Mouse (Mus musculus): ENCODE data around the gene Olfr441. TPM values are rescaled to one million over a fixed set of nuclear protein-coding genes. Genes with fewer than 3 reads are reported as not detected.
"Not testable (repeated sequence)": the region's sequence is repeated elsewhere in the genome, so short reads cannot be mapped to it uniquely, and the experiment has no call there.

Gene Olfr441
- not detected in 2 replicates for polyA plus RNA-seq (2012; rRNA removed)
- polyA plus RNA-seq (2014; fragmentation: Nextera tagmentation; extraction: Ambion mirVana), result not detected in 2 replicates

GRCm38 (mm10) chr6:43106069-43106468, at the start of gene Olfr441:
Olfr441 (plus strand) TSS chr6:43106369.
- H3K9me3 ChIP-seq (ENCODE audit: control insufficient read depth, low read length); ATAC-seq (ENCODE audit: insufficient read depth); H3K36me3 ChIP-seq (replicated peaks; ENCODE audit: control insufficient read depth, insufficient read depth, low read depth); DNase-seq (ENCODE audit: low read depth in 3 of 3, low spot score in 3 of 3); H3K4me1 ChIP-seq (replicated peaks; ENCODE audit: control insufficient read depth in 2 of 2, insufficient read depth in 2 of 2, low read length in 1 of 2); H3K4me3 ChIP-seq (ENCODE audit: insufficient read depth in 1 of 2, low read depth in 2 of 2, low read length in 2 of 2); H3K27ac ChIP-seq; H3K27me3 ChIP-seq (ENCODE audit: control insufficient read depth, insufficient read depth, low read length); H3K4me2 ChIP-seq (ENCODE audit: low read depth); H3K9ac ChIP-seq (replicated peaks): not testable (repeated sequence)
- 59% methylated on average over 1 of the region's 1 CpGs for WGBS (ENCODE audit: insufficient replicate concordance)

- DNase-seq (ENCODE audit: low read depth in 3 of 3, low spot score in 3 of 3) (no peak), ATAC-seq (ENCODE audit: insufficient read depth) (no peak)
- H3K4me3 ChIP-seq (ENCODE audit: insufficient read depth in 1 of 2, low read depth in 2 of 2, low read length in 2 of 2), result no peak overlapping the region
- H3K27ac ChIP-seq, result no peak overlapping the region
- no peaks in the 10 kb centered on the region for H3K9me3 ChIP-seq (ENCODE audit: control insufficient read depth, low read length)
- H3K36me3 ChIP-seq (replicated peaks; ENCODE audit: control insufficient read depth, insufficient read depth, low read depth), result no peaks in the 10 kb centered on the region
- H3K9ac ChIP-seq (replicated peaks), result no peak overlapping the region
- no peaks in the 10 kb centered on the region for H3K4me1 ChIP-seq (replicated peaks; ENCODE audit: control insufficient read depth in 2 of 2, insufficient read depth in 2 of 2, low read length in 1 of 2)
- H3K4me2 ChIP-seq (ENCODE audit: low read depth), result no peak overlapping the region
- WGBS (ENCODE audit: insufficient replicate concordance), result 10% methylated on average over 2 of the region's 2 CpGs
- H3K27me3 ChIP-seq (ENCODE audit: control insufficient read depth, insufficient read depth, low read length), result no peaks in the 10 kb centered on the region
- TF ChIP-seq CTCF (IDR thresholded peaks at IDR 0.05; ENCODE audit: low read depth), result no peak
- no peak for TF ChIP-seq EP300 (IDR thresholded peaks at IDR 0.05; ENCODE audit: low read depth)
Measured at GRCm38 (mm10) chr6:43078750-43079149, 27.4 kb upstream of the Olfr441 start.

DNA sequence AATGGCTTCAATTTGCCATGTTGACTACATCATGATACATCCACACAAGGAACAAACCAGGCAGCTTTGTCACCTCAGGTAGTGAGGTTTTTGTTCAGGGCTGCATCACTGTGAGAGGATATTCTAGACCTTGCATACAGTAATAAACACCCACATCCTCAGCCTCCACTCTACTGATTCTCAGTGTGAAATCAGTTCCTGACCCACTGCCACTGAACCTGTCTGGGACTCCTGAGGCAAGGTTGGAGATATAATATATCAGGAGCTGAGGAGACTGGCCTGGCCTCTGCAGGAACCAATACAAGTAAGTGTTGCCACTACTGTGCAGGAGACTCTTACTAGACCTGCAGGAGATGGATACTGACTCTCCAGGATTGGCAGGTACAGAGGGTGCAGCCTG, 24.8 kb upstream of the Olfr441 start:
- H3K36me3 ChIP-seq (replicated peaks; ENCODE audit: control insufficient read depth, insufficient read depth, low read depth); H3K4me2 ChIP-seq (ENCODE audit: low read depth); ATAC-seq (ENCODE audit: insufficient read depth); H3K27me3 ChIP-seq (ENCODE audit: control insufficient read depth, insufficient read depth, low read length); H3K4me3 ChIP-seq (ENCODE audit: insufficient read depth in 1 of 2, low read depth in 2 of 2, low read length in 2 of 2); H3K9me3 ChIP-seq (ENCODE audit: control insufficient read depth, low read length); H3K9ac ChIP-seq (replicated peaks); H3K4me1 ChIP-seq (replicated peaks; ENCODE audit: control insufficient read depth in 2 of 2, insufficient read depth in 2 of 2, low read length in 1 of 2); H3K27ac ChIP-seq; DNase-seq (ENCODE audit: low read depth in 3 of 3, low spot score in 3 of 3): not testable (repeated sequence)

DNA sequence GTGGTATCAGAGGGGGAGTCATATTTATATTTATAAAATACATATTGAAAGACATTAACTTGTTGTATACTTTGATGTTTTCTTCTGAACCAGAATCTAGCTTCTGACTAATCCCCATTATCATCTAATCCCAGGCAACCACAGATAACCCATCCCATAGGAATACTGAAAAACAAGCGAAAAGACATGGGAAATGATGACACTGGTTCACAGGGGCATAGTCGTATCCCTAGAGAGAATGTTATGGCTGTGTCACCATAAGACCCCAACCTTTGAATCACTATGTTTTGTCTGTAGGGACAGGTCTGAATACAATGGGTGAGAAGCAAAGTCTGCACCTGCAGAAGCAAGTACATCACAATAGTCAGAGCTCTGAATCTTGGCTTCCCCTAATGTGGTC, 40.1 kb downstream of the Olfr441 start, which contains the start of gene Olfr237-ps1:
Gene Olfr237-ps1 (plus strand): TSS at position 301 of the 400 bp plus-strand sequence.
- H3K9me3 ChIP-seq (ENCODE audit: control insufficient read depth, low read length); H3K27ac ChIP-seq; DNase-seq (ENCODE audit: low read depth in 3 of 3, low spot score in 3 of 3); H3K4me1 ChIP-seq (replicated peaks; ENCODE audit: control insufficient read depth in 2 of 2, insufficient read depth in 2 of 2, low read length in 1 of 2); ATAC-seq (ENCODE audit: insufficient read depth); H3K9ac ChIP-seq (replicated peaks); H3K4me2 ChIP-seq (ENCODE audit: low read depth); H3K36me3 ChIP-seq (replicated peaks; ENCODE audit: control insufficient read depth, insufficient read depth, low read depth); H3K27me3 ChIP-seq (ENCODE audit: control insufficient read depth, insufficient read depth, low read length); H3K4me3 ChIP-seq (ENCODE audit: insufficient read depth in 1 of 2, low read depth in 2 of 2, low read length in 2 of 2): not testable (repeated sequence)
- WGBS (ENCODE audit: insufficient replicate concordance), result 42% methylated on average over 2 of the region's 2 CpGs

- no peak for DNase-seq (ENCODE audit: low read depth in 3 of 3, low spot score in 3 of 3)
- Histone ChIP-seq H3K9ac (replicated peaks) (no peak overlapping the region), H3K4me3 (ENCODE audit: insufficient read depth in 1 of 2, low read depth in 2 of 2, low read length in 2 of 2) (no peak overlapping the region), H3K27me3 (ENCODE audit: control insufficient read depth, insufficient read depth, low read length) (no peaks in the 10 kb centered on the region), H3K9me3 (ENCODE audit: control insufficient read depth, low read length) (no peaks in the 10 kb centered on the region), H3K27ac (no peak overlapping the region), H3K36me3 (replicated peaks; ENCODE audit: control insufficient read depth, insufficient read depth, low read depth) (no peaks in the 10 kb centered on the region), H3K4me1 (replicated peaks; ENCODE audit: control insufficient read depth in 2 of 2, insufficient read depth in 2 of 2, low read length in 1 of 2) (no peaks in the 10 kb centered on the region), H3K4me2 (ENCODE audit: low read depth) (no peak overlapping the region)
- ATAC-seq (ENCODE audit: insufficient read depth), result no peak
- TF ChIP-seq EP300 (IDR thresholded peaks at IDR 0.05; ENCODE audit: low read depth), result no peak
- TF ChIP-seq CTCF (IDR thresholded peaks at IDR 0.05; ENCODE audit: low read depth), result no peak
- WGBS (ENCODE audit: insufficient replicate concordance), result 43% methylated on average over 1 of the region's 1 CpGs
Measured at GRCm38 (mm10) chr6:43159502-43159901, 53.3 kb downstream of the Olfr441 start.

DNA sequence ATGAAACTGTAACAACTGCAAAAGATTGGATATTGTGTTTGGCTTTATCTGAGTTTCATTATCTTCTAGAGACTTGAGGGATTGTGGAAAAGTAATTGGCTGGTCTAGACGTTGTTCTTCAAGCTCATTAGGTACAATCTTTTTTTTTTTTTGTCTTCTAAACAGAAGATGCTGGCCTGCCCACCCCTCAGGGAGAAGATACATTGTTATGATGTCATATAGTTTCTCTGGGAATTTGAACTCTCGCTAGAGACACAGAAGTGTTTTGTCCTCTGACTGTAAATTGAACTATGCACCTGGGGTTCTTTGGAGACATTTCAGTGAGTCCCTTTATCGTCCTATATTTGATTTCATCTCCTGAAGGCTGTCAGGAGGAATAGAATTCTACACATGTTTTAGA, 56.8 kb downstream of the Olfr441 start, which contains the start of gene Olfr437:
Gene Olfr437 (plus strand): TSS at position 301 of the 400 bp plus-strand sequence.
- TF ChIP-seq CTCF (IDR thresholded peaks at IDR 0.05; ENCODE audit: low read depth), result no peak
- TF ChIP-seq EP300 (IDR thresholded peaks at IDR 0.05; ENCODE audit: low read depth), result no peak
- Histone ChIP-seq H3K27me3 (ENCODE audit: control insufficient read depth, insufficient read depth, low read length) (no peaks in the 10 kb centered on the region), H3K27ac (no peak within 1 kb of the TSS), H3K4me2 (ENCODE audit: low read depth) (no peak within 1 kb of the TSS), H3K9me3 (ENCODE audit: control insufficient read depth, low read length) (no peaks in the 10 kb centered on the region), H3K36me3 (replicated peaks; ENCODE audit: control insufficient read depth, insufficient read depth, low read depth) (no peaks in the 10 kb centered on the region), H3K4me3 (ENCODE audit: insufficient read depth in 1 of 2, low read depth in 2 of 2, low read length in 2 of 2) (no peak within 1 kb of the TSS), H3K9ac (replicated peaks) (no peak within 1 kb of the TSS), H3K4me1 (replicated peaks; ENCODE audit: control insufficient read depth in 2 of 2, insufficient read depth in 2 of 2, low read length in 1 of 2) (no peaks in the 10 kb centered on the region)
- ATAC-seq (ENCODE audit: insufficient read depth) (no peak), DNase-seq (ENCODE audit: low read depth in 3 of 3, low spot score in 3 of 3) (no peak)
- WGBS (ENCODE audit: insufficient replicate concordance), result 40% methylated on average over 3 of the region's 3 CpGs

Measured in liver, embryonic 14.5 days (tissue).